Mouse (Mus musculus) CH12.LX (cell line): ENCODE data around the gene Efna1. TPM values are rescaled to one million over a fixed set of nuclear protein-coding genes. Genes with fewer than 3 reads are reported as not detected.

Experiments
- DNase-seq: peaks from one replicate; pipeline ENCODE4 v3.0.0-alpha.2; 2013; ENCODE audit errors: extremely low read depth
- H3K27ac ChIP-seq: 2 replicates; pipeline ENCODE4 v1.5.1; 2012; ENCODE audit warnings: low read depth, mild to moderate bottlenecking, control low read depth, moderate library complexity; ENCODE audit not compliant: insufficient read depth
- H3K27me3 ChIP-seq: replicated peaks from 2 replicates; pipeline ENCODE3; 2012; ENCODE audit warnings: inconsistent platforms
- H3K36me3 ChIP-seq, 2 experiments: replicated peaks in 1 of 2; 2 replicates each; pipeline versions ENCODE3 to v1.6.1; 2012; ENCODE audit warnings: inconsistent platforms in 1 of 2, low read length in 1 of 2, mild to moderate bottlenecking in 1 of 2, mixed read lengths in 1 of 2, moderate library complexity in 1 of 2; ENCODE audit not compliant: control insufficient read depth in 1 of 2, insufficient read depth in 1 of 2
- H3K4me1 ChIP-seq, 2 experiments: 2 replicates each; pipeline ENCODE4 v1.6.1; 2012; ENCODE audit warnings: inconsistent platforms in 1 of 2, moderate library complexity in 1 of 2; ENCODE audit not compliant: insufficient read depth in 2 of 2, control insufficient read depth in 1 of 2
- H3K4me2 ChIP-seq: 2 replicates; pipeline ENCODE4 v1.6.1; 2012; ENCODE audit warnings: low read depth, mild to moderate bottlenecking, control low read depth; ENCODE audit not compliant: poor library complexity, insufficient read depth, severe bottlenecking
- H3K4me3 ChIP-seq, 3 experiments: fragments of 150-350 bp in 1 of 3; sonication (generic) in 1 of 3; replicated peaks in 1 of 3; 2 replicates each; pipeline versions ENCODE3 to v1.5.1; 2011 to 2012; ENCODE audit warnings: low read depth in 2 of 3, low read length in 2 of 3, mild to moderate bottlenecking in 2 of 3, moderate library complexity in 2 of 3, control low read depth in 1 of 3, improper control_type of control experiment in 1 of 3, inconsistent platforms in 1 of 3, mixed read lengths in 1 of 3; ENCODE audit not compliant: poor library complexity in 1 of 3
- H3K79me2 ChIP-seq: replicated peaks from 2 replicates; pipeline ENCODE4 v1.6.1; 2012; ENCODE audit warnings: mild to moderate bottlenecking, moderate library complexity; ENCODE audit not compliant: control insufficient read depth, poor library complexity, insufficient read depth, severe bottlenecking; ENCODE audit errors: extremely low read depth
- H3K9ac ChIP-seq: 2 replicates; pipeline ENCODE4 v1.6.1; 2012; ENCODE audit warnings: low read depth, mild to moderate bottlenecking, control low read depth, moderate library complexity; ENCODE audit not compliant: insufficient read depth
- H3K9me3 ChIP-seq: replicated peaks from 2 replicates; pipeline ENCODE3; 2012; ENCODE audit warnings: low read length, inconsistent platforms, mixed read lengths
- CHD1 ChIP-seq: IDR thresholded peaks from 2 replicates; pipeline ENCODE4 v1.6.1; 2012; ENCODE audit warnings: low read depth, low read length, improper control_type of control experiment, inconsistent platforms
- CTCF ChIP-seq, 2 experiments: IDR thresholded peaks in 1 of 2; conservative IDR thresholded peaks in 1 of 2; 2 replicates each; pipeline ENCODE4 v1.5.1; 2011 to 2012; ENCODE audit warnings: low read depth in 2 of 2, low read length in 2 of 2, improper control_type of control experiment in 1 of 2, inconsistent platforms in 1 of 2, mild to moderate bottlenecking in 1 of 2, moderate library complexity in 1 of 2
- ELF1 ChIP-seq: IDR thresholded peaks from 2 replicates; pipeline ENCODE4 v1.6.1; 2014; ENCODE audit warnings: low read depth, mild to moderate bottlenecking, inconsistent platforms, low read length, improper control_type of control experiment
- EP300 ChIP-seq: IDR thresholded peaks from 2 replicates; pipeline ENCODE4 v1.6.1; 2011; ENCODE audit warnings: low read length, improper control_type of control experiment
- IRF4 ChIP-seq: IDR thresholded peaks from 2 replicates; pipeline ENCODE4 v1.6.1; 2014; ENCODE audit warnings: low read depth, mild to moderate bottlenecking, inconsistent platforms, low read length, improper control_type of control experiment
- JUND ChIP-seq: conservative IDR thresholded peaks from 2 replicates; pipeline ENCODE4 v1.6.1; 2011; ENCODE audit warnings: low read depth, low read length, improper control_type of control experiment
- KAT2A ChIP-seq: IDR thresholded peaks from 2 replicates; pipeline ENCODE4 v1.6.1; 2012; ENCODE audit warnings: low read length, improper control_type of control experiment, inconsistent platforms; ENCODE audit not compliant: insufficient replicate concordance
- MAX ChIP-seq: IDR thresholded peaks from 2 replicates; pipeline ENCODE4 v1.6.1; 2011; ENCODE audit warnings: low read length, improper control_type of control experiment
- MAZ ChIP-seq: IDR thresholded peaks from 2 replicates; pipeline ENCODE4 v1.6.1; 2012; ENCODE audit warnings: low read depth, mild to moderate bottlenecking, inconsistent platforms, low read length, improper control_type of control experiment, moderate library complexity
- NELFE ChIP-seq: IDR thresholded peaks from 2 replicates; pipeline ENCODE4 v1.6.1; 2011; ENCODE audit warnings: low read depth, low read length, improper control_type of control experiment
- POLR2A ChIP-seq: IDR thresholded peaks from 2 replicates; pipeline ENCODE4 v1.6.1; 2011; ENCODE audit warnings: low read depth, mild to moderate bottlenecking, improper control_type of control experiment, low read length
- POLR2AphosphoS2 ChIP-seq: IDR thresholded peaks from 2 replicates; pipeline ENCODE4 v1.6.1; 2011; ENCODE audit warnings: low read depth, low read length, improper control_type of control experiment
- RAD21 ChIP-seq: IDR thresholded peaks from 2 replicates; pipeline ENCODE4 v1.6.1; 2011; ENCODE audit warnings: low read depth, mild to moderate bottlenecking, low read length, improper control_type of control experiment, moderate library complexity
- TBP ChIP-seq: conservative IDR thresholded peaks from 2 replicates; pipeline ENCODE4 v1.6.1; 2011; ENCODE audit warnings: low read depth, low read length, improper control_type of control experiment
- UBTF ChIP-seq: IDR thresholded peaks from 2 replicates; pipeline ENCODE4 v1.6.1; 2012; ENCODE audit warnings: low read depth, mild to moderate bottlenecking, inconsistent platforms, low read length, improper control_type of control experiment, moderate library complexity
- USF1 ChIP-seq: IDR thresholded peaks from 2 replicates; pipeline ENCODE4 v1.6.1; 2014; ENCODE audit warnings: low read depth, mild to moderate bottlenecking, inconsistent platforms, low read length, improper control_type of control experiment
- ZKSCAN1 ChIP-seq: IDR thresholded peaks from 2 replicates; pipeline ENCODE4 v1.6.1; 2012; ENCODE audit warnings: low read depth, inconsistent platforms, low read length, improper control_type of control experiment, borderline replicate concordance
- ZMIZ1 ChIP-seq: IDR thresholded peaks from 2 replicates; pipeline ENCODE4 v1.6.1; 2012; ENCODE audit warnings: low read depth, mild to moderate bottlenecking, inconsistent platforms, low read length, improper control_type of control experiment
- ZNF384 ChIP-seq: IDR thresholded peaks from 2 replicates; pipeline ENCODE4 v1.6.1; 2012; ENCODE audit warnings: low read depth, low read length, improper control_type of control experiment, inconsistent platforms
- dilution Hi-C: fragments of 300-500 bp; cut with MboI; formaldehyde crosslinking; loops from 2 replicates; pipeline ENCODE4 v1.14.3; 2020; ENCODE audit warnings: low sequenced_read_pairs; ENCODE audit not compliant: extremely low pct_unique_long_range_greater_than_20kb, extremely low pct_ligation_motif_present
- in situ Hi-C: fragments of 300-500 bp; cut with MboI; formaldehyde crosslinking; loops from 3 replicates; pipeline ENCODE4 v1.14.3; 2019; ENCODE audit warnings: low sequenced_read_pairs, low pct_ligation_motif_present, low pct_unique_long_range_greater_than_20kb, mixed read lengths
- polyA plus RNA-seq: library from polyadenylated mRNA; unstranded; fragments of >175 nt; gene quantifications from 2 replicates; pipeline ENCODE4 v1.2.1, GENCODE M21; 2012; ENCODE audit warnings: low read depth; ENCODE audit not compliant: insufficient read length
- total RNA-seq, 2 experiments: library from RNA; depleted of rRNA; stranded (reverse); fragments of 300-350 nt in 1 of 2; fragments of >200 nt in 1 of 2; gene quantifications; 2 replicates each; pipeline ENCODE4 v1.2.3; 2012 to 2014

Efna1 gene
- total and polyA plus RNA-seq, 3 experiments, result 0.70 to 0.93 (median 0.71) TPM

GRCm38 (mm10) chr3:89322514-89323165 lies 41.7 kb upstream of the Efna1 start, which contains the start of gene Efna3:
TSS of gene Efna3 (minus strand) at chr3:89322965.
- Histone ChIP-seq H3K79me2 (no peaks in the 10 kb centered on the region), H3K27ac (no peak within 1 kb of the TSS), H3K36me3 (no peaks in the 10 kb centered on the region), H3K4me1 (peaks cover 24 to 38% of the 10 kb centered on the region in 2 experiments), H3K9me3 (peaks cover 3% of the 10 kb centered on the region), H3K27me3 (peaks cover 84% of the 10 kb centered on the region), H3K9ac (no peak within 1 kb of the TSS), H3K4me2 (peak within 1 kb of the TSS; percentile 88), H3K4me3 (peak within 1 kb of the TSS in 2 of 3 experiments; percentile 4 to 53)
- DNase-seq, result no peak
- in situ Hi-C loops (no loop called here), dilution Hi-C loops (no loop called here)
- TF ChIP-seq USF1 (no peak), ZKSCAN1 (no peak), NELFE (no peak), MAZ (no peak), UBTF (no peak), IRF4 (no peak), RAD21 (no peak), ZMIZ1 (no peak), ELF1 (no peak), MAX (no peak), TBP (no peak), CTCF (conservative IDR thresholded peaks at IDR 0.05 in 1 of 2, IDR thresholded peaks at IDR 0.05 in 1 of 2; ENCODE audit: low read depth in 2 of 2, low read length in 2 of 2) (no peak), CHD1 (no peak), KAT2A (no peak), POLR2AphosphoS2 (no peak), ZNF384 (no peak), JUND (no peak), POLR2A (no peak), EP300 (no peak)

- Histone ChIP-seq H3K4me3 (peak overlapping the region in 2 of 3 experiments; percentile 4 to 53), H3K4me1 (peaks cover 24 to 41% of the 10 kb centered on the region in 2 experiments), H3K9me3 (peaks cover 3% of the 10 kb centered on the region), H3K9ac (no peak overlapping the region), H3K4me2 (peak overlapping the region; percentile 88), H3K36me3 (no peaks in the 10 kb centered on the region), H3K79me2 (no peaks in the 10 kb centered on the region), H3K27me3 (peaks cover 83% of the 10 kb centered on the region), H3K27ac (no peak overlapping the region)
- dilution Hi-C loops (no loop called here), in situ Hi-C loops (no loop called here)
- DNase-seq, result no peak
- TF ChIP-seq NELFE, result no peak
Measured at GRCm38 (mm10) chr3:89322131-89322500, 41.2 kb upstream of the Efna1 start.
